Mouse (Mus musculus): ENCODE measurements around the gene Cir1.
A peak's percentile ranks its signal among the peaks of the same experiment; 100 is the strongest.

Cir1 gene

GRCm38 (mm10) chr2:73301979-73302378 lies 10.5 kb downstream of the Cir1 start:
- DNase-seq (ENCODE audit: low spot score in 2 of 2): no peak

- DNase-seq (ENCODE audit: low spot score in 2 of 2): no peak
These were observed 13.7 kb downstream of the Cir1 start for GRCm38 (mm10) chr2:73298841-73299240.

- no peak for DNase-seq (ENCODE audit: low spot score in 2 of 2)
These were observed 14.3 kb downstream of the Cir1 start for GRCm38 (mm10) chr2:73298154-73298553.

- DNase-seq (ENCODE audit: low spot score in 2 of 2): no peak
These were observed 17.5 kb downstream of the Cir1 start for GRCm38 (mm10) chr2:73295023-73295422.

- DNase-seq (ENCODE audit: low spot score in 2 of 2): no peak
These were observed 21.4 kb downstream of the Cir1 start for GRCm38 (mm10) chr2:73291130-73291529.

- no peak for DNase-seq (ENCODE audit: low spot score in 2 of 2)
These were observed 26.9 kb downstream of the Cir1 start for GRCm38 (mm10) chr2:73285630-73286029.

GRCm38 (mm10) chr2:73281707-73282106 lies 30.8 kb downstream of the Cir1 start:
- DNase-seq (ENCODE audit: low spot score in 2 of 2): no peak

- no peak for DNase-seq (ENCODE audit: low spot score in 2 of 2)
These were observed 31.3 kb downstream of the Cir1 start for GRCm38 (mm10) chr2:73281048-73281661.

- no peak for DNase-seq (ENCODE audit: low spot score in 2 of 2)
These were observed 32.0 kb downstream of the Cir1 start for GRCm38 (mm10) chr2:73280356-73281047.

GRCm38 (mm10) chr2:73279271-73280038 lies 33.0 kb downstream of the Cir1 start:
- no peak for DNase-seq (ENCODE audit: low spot score in 2 of 2)

- DNase-seq (ENCODE audit: low spot score in 2 of 2): no peak
These were observed 33.6 kb downstream of the Cir1 start for GRCm38 (mm10) chr2:73278869-73279268.

- DNase-seq (ENCODE audit: low spot score in 2 of 2): peak; percentile 76 to 90
These were observed 34.2 kb downstream of the Cir1 start for GRCm38 (mm10) chr2:73278131-73278854.

- DNase-seq (ENCODE audit: low spot score in 2 of 2): no peak
These were observed 34.8 kb downstream of the Cir1 start for GRCm38 (mm10) chr2:73277709-73278075.

- DNase-seq (ENCODE audit: low spot score in 2 of 2): no peak
These were observed 35.3 kb downstream of the Cir1 start for GRCm38 (mm10) chr2:73277021-73277708.

- DNase-seq (ENCODE audit: low spot score in 2 of 2): no peak
These were observed 36.3 kb downstream of the Cir1 start for GRCm38 (mm10) chr2:73276141-73276571.

GRCm38 (mm10) chr2:73275261-73276040 lies 37.0 kb downstream of the Cir1 start:
- no peak for DNase-seq (ENCODE audit: low spot score in 2 of 2)

GRCm38 (mm10) chr2:73274119-73274920 lies 38.2 kb downstream of the Cir1 start:
- no peak for DNase-seq (ENCODE audit: low spot score in 2 of 2)

GRCm38 (mm10) chr2:73273249-73274118 lies 39.0 kb downstream of the Cir1 start:
- no peak for DNase-seq (ENCODE audit: low spot score in 2 of 2)

Data from urinary bladder, postnatal 4 days (tissue).